Mouse (Mus musculus) liver, postnatal 0 days (tissue): Measurements from ENCODE around the gene Nkd2.

ENCODE experiments used
- CTCF ChIP-seq: sonication (generic); IDR thresholded peaks from 2 replicates; pipeline ENCODE4 v1.5.1; 2016; ENCODE audit warnings: antibody characterized with exemption, low read depth
- EP300 ChIP-seq: IDR thresholded peaks from 2 replicates; pipeline ENCODE4 v1.6.1; 2016; ENCODE audit warnings: antibody characterized with exemption, low read depth, mild to moderate bottlenecking

- TF ChIP-seq EP300 (no peak), CTCF (no peak)
These were observed 20.2 kb downstream of the Nkd2 start for GRCm38 (mm10) chr13:73827243-73827642.
